Mouse (Mus musculus) myocyte (in vitro differentiated cells): ENCODE measurements around the gene Obox2.
"Not testable (repeated sequence)": the region's sequence is repeated elsewhere in the genome, so short reads cannot be mapped to it uniquely, and the experiment has no call there.

Source experiments
- E2F4 ChIP-seq: IDR thresholded peaks from one replicate; pipeline ENCODE4 v1.6.1; 2011; ENCODE audit warnings: mild to moderate bottlenecking, control low read depth, moderate library complexity; ENCODE audit not compliant: insufficient read depth
- MAX ChIP-seq: IDR thresholded peaks from one replicate; pipeline ENCODE4 v1.6.1; 2011; ENCODE audit warnings: low read depth, mild to moderate bottlenecking, control low read depth
- MYOG ChIP-seq, 3 experiments: IDR thresholded peaks; one replicate each; pipeline ENCODE4 v1.6.1; 2011; ENCODE audit warnings: control low read depth in 2 of 3, low read depth in 2 of 3, mild to moderate bottlenecking in 2 of 3; ENCODE audit not compliant: insufficient read length in 2 of 3, control insufficient read depth in 1 of 3, insufficient read depth in 1 of 3
- POLR2A ChIP-seq: IDR thresholded peaks from one replicate; pipeline ENCODE4 v1.6.1; 2011; ENCODE audit warnings: low read depth, mild to moderate bottlenecking, control low read depth, moderate library complexity; ENCODE audit not compliant: insufficient read length
- REST ChIP-seq: IDR thresholded peaks from one replicate; pipeline ENCODE4 v1.6.1; 2011; ENCODE audit warnings: mild to moderate bottlenecking, control low read depth, moderate library complexity; ENCODE audit not compliant: insufficient read depth, insufficient read length
- TCF12 ChIP-seq: IDR thresholded peaks from one replicate; pipeline ENCODE4 v1.6.1; 2011; ENCODE audit warnings: mild to moderate bottlenecking, control low read depth; ENCODE audit not compliant: poor library complexity, insufficient read depth, severe bottlenecking

- not testable (repeated sequence) for TF ChIP-seq REST; E2F4; MAX; MYOG (IDR thresholded peaks at IDR 0.05; ENCODE audit: control insufficient read depth in 1 of 3, insufficient read depth in 1 of 3, insufficient read length in 2 of 3, low read depth in 2 of 3); POLR2A; TCF12
These were observed 37.0 kb downstream of the Obox2 start for GRCm38 (mm10) chr7:15425537-15425936.
